Mouse (Mus musculus): Measurements from ENCODE around the gene Glmn.

The Glmn gene

DNA sequence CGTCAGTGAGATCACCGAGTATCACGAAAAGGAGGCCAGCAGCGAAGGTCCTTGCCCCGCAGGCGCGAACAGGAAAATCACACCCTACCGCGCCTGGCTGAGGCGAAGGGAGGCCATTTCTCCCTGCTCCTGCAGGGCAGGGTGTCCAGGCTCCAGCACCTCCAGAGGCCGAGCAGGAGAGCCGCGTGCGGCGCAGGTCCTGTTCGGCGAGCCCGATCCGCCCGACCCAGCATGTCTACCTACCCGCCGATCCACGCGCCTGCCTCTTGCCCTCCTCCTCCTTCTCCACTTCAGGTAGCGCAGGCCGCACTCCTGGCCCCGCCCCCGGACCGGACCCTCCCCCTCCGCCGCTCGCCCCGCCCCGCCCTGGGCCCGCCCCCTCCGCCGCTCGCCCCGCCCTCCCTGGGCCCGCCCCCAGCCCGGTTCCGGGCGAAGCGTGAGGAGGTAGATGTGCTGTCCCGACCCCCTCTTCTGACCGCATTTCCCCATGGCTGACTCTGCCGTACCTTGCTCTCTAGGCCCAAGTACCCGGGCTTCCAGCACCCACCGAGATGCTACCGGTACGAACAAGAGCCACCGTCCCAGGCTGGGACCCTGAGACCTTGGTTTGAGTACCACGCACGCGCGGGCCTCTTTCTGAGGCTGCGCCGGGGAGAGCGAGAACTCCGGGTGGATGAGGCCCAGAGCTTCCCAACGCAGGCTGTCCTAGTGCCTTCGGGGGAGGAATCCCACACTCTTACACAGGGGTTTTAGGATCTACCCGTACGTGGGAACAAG, at the start of gene Glmn, which contains the start of gene Rpap2:
Gene Glmn, minus strand, starts transcription at position 588 of the 777 bp plus-strand sequence.
Gene Rpap2, plus strand, starts transcription at position 73 of the 777 bp plus-strand sequence.
- DNase-seq (ENCODE audit: low spot score in 2 of 2), result peak; percentile 65 to 74

DNA sequence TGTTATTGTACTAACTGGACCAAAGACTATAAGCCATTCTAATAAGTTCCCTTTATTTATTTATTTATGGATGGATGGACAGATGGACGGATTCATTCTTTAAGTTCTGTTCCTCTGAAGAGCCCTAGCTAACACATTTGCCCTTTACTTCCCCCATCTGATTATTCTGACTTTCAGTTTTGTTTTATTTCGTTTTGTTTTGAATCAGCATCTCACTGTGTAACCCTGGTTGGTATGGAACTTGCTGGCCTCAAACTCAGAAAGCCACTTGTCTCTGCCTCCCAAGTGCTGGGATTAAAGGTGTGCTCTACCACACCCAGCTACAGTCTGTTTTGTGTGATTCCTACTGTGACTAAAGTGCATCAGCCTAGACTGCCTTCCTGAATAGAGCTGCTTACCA, 48.2 kb upstream of the Glmn start:
- no peak for DNase-seq (ENCODE audit: low spot score in 2 of 2)

DNA sequence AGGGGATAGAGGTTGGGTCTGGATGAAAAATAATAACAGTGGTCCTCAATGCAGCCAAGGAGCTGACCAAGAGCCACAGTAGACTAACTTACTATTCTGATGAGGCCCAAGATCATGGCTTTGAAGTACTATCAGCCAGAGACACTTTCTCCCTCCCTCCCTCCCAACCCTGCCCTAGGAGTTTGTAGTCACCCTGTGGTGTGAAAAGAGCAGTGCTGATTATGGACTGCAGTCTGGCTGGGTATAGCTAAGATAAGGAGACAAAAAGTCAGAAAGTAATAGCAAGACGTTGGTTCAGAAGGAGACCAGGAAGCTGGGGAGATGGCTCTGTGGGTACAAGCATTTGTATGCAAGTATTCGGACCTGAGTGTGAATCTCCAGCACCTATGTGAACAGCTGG, 46.9 kb upstream of the Glmn start:
- DNase-seq (ENCODE audit: low spot score in 2 of 2), result no peak

GRCm38 (mm10) chr5:107638366-107638765, 40.7 kb upstream of the Glmn start:
- DNase-seq (ENCODE audit: low spot score in 2 of 2), result no peak

- no peak for DNase-seq (ENCODE audit: low spot score in 2 of 2)
These were observed 39.4 kb upstream of the Glmn start for GRCm38 (mm10) chr5:107637106-107637505.

DNA sequence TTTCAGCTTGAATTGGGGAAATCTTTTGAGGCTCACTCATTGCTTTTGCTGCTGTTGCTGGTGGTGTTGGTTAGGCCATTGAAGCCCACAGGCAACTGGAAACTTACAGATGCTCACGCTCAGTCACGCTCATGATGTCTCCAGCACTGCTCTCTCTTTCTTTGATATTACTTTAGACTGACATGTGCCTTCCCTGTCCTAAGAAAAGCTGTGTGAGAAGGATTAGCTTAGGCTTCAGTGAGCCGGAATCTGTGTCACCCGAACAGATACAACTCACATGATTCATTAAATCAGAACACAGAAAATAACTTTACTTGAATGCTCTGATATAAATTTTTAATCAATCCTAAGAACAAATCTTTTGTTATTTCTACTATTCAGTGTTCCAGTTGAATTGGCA, 36.0 kb upstream of the Glmn start:
- DNase-seq (ENCODE audit: low spot score in 2 of 2), result no peak

- no peak for DNase-seq (ENCODE audit: low spot score in 2 of 2)
These were observed 23.6 kb upstream of the Glmn start for GRCm38 (mm10) chr5:107621327-107621726.

DNA sequence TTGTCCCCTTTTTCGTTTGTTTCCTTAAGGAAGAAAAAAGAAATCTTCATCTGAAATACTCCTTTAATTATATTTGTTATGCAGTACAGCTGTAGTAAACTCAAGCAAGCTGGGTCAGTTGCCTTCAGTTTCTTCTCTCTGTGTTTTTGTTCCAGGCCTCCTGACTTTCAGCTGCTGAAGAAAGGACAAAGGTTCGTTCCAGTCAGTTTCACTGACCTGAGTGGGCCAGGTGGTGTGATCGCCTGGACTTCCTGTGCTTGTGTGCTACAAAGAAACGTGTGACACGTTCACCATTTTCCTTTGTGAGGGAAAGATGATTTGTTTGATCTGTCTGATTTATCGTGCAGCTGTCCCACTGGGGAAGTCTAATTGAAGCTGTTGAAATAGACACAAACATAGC, 20.3 kb upstream of the Glmn start:
- no peak for DNase-seq (ENCODE audit: low spot score in 2 of 2)

GRCm38 (mm10) chr5:107611224-107611623, 13.5 kb upstream of the Glmn start:
- peak; percentile 34 to 68 for DNase-seq (ENCODE audit: low spot score in 2 of 2)

- no peak for DNase-seq (ENCODE audit: low spot score in 2 of 2)
These were observed 692 bp upstream of the Glmn start for GRCm38 (mm10) chr5:107598380-107598779.

DNA sequence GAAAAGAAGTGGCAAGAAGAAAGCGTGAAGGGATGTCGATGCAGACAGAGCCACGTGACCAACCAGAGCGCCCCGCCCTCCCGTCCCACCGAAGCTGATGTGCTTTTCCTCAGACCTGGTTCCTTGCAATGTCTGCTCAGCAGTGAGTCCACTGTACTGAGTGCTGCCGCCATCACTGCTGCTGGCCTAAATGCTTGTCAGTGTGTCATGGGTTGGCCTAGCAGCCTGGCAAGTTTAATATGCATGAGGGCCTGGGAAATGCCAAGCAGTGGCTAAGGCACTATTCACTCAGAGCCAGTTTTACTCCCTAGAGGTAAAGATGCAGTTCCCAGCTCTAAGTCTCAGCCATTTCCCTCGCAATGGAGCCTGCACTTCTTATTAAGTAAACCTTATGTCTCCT, 28.5 kb downstream of the Glmn start:
- DNase-seq (ENCODE audit: low spot score in 2 of 2), result no peak

GRCm38 (mm10) chr5:107556969-107557368, 40.7 kb downstream of the Glmn start:
- no peak for DNase-seq (ENCODE audit: low spot score in 2 of 2)

DNA sequence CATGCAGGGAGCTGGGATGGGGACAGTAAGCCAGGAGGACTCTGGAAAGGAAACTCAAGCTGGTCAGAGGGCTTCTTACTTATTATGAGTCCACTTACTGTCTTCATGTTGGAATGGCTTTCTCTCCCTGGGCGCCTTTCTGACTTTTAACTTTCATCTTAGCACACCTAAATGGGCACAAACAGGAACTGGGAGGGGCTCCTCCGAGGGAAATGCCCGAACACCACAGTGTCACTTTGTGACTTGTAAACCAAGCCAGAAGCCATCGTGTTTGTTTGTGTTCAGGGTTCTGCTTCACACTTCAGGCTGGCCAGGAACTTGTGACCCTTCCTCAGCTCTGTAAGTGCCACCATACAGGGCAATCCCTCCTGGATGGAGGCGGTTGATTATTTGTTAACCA, 43.4 kb downstream of the Glmn start:
- no peak for DNase-seq (ENCODE audit: low spot score in 2 of 2)

- DNase-seq (ENCODE audit: low spot score in 2 of 2), result no peak
These were observed 49.2 kb downstream of the Glmn start for GRCm38 (mm10) chr5:107548444-107548843.

GRCm38 (mm10) chr5:107547955-107548354, 49.7 kb downstream of the Glmn start:
- DNase-seq (ENCODE audit: low spot score in 2 of 2), result no peak

DNA sequence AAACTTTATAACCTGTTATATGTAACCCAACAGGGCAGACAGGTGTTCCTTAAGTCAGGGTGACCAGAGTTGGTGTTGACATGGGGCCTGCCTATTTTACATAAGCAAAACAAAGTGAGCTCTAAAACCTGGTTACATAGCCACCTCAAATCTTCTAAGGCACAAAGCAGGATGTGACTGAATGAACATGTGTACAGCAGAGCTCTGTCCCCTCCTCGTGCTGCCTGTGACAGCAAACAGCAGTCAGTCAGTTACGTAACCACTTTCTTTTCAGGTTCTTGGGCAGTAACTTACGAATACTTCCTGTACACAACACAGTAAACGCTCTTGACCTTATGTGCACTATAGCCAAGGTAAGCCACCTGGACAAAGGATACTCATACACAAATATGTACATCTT, 51.8 kb downstream of the Glmn start:
- no peak for DNase-seq (ENCODE audit: low spot score in 2 of 2)

DNA sequence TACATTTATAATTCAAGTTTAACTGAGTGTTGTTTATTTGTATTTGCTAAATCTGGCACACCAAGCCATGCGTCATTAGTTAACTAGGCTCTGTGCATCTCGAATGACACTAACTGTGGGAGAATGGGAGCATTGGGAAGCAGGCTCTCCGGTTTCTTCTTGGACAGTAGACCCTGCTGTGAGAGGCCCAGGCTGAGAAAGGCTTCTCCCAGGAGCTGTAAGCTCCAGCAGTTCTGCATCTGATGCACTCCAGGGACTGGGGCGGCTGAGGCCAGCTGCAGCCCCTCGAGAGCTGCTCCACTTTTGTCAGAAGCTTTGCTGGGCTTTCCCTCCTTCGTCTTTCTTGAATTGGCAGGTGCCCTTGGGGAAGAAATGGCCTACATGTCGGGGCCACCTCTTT, 56.0 kb downstream of the Glmn start:
- DNase-seq (ENCODE audit: low spot score in 2 of 2), result no peak

DNA sequence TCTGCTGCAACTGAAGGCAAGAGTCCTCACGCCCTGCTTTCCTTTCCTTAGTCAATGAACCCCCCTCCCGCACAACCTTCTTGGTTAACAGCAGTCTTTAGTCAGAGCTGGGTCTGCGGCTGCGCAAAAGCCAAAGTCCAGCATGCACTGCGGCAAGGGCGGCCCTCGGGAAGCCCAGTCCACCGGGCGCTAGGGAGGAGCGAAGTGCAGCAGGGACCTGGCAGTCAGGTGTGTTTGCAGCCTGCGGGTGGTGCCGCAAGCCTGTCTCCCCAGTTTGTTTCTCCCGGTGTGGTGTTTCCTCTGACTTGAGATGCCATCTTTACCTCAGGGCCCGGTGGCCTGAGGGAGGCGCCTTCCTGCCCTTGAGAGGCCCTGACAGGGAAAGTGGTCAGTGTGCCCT, 63.1 kb downstream of the Glmn start, which contains the start of gene 1700028K03Rik:
Gene 1700028K03Rik, plus strand, starts transcription at position 129 of the 400 bp plus-strand sequence.
- no peak for DNase-seq (ENCODE audit: low spot score in 2 of 2)

- DNase-seq (ENCODE audit: low spot score in 2 of 2), result no peak
These were observed 64.1 kb downstream of the Glmn start for GRCm38 (mm10) chr5:107533590-107533989.

- no peak for DNase-seq (ENCODE audit: low spot score in 2 of 2)
These were observed 68.8 kb downstream of the Glmn start for GRCm38 (mm10) chr5:107528856-107529255.

DNA sequence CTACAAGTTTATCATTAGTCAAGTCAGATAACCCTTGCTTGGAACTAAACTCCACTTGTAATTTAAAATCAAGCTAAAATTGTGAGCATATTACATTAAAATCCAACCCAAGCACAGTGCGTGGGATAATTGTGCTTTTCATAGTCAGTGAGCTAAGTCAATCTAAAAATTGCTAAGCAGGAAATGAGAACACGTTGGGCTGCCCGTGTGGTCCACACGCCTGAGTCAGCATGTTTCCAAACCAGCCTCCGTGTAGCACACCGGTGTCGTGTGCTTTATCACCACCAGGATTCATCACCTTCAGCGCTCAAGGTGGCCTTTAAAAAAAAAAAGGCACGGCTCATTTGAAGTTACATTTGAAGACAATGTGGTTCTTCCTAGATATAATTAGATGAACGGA, 73.4 kb downstream of the Glmn start:
- DNase-seq (ENCODE audit: low spot score in 2 of 2), result no peak

DNA sequence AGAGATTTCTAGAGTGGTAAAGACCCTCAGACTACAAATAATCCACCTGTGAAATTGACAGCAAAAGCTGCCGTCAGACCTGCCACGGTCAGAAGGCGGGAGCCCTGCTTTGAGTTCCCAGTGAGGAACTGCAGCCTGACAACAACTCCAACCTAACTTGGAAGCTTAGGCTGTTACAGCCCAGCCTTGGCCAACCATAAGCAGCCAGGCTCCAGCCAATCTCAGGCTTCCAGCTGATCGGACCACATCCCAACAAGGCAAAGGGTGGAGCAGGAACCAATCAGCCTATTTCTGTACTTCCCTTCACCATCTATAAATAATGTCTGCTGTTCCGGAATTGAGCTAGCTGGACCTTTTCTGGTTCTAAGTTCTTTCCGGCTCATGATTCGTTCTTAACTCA, 75.8 kb downstream of the Glmn start:
- peak in 1 of 2 experiments; percentile 37 for DNase-seq (ENCODE audit: low spot score in 2 of 2)

DNA sequence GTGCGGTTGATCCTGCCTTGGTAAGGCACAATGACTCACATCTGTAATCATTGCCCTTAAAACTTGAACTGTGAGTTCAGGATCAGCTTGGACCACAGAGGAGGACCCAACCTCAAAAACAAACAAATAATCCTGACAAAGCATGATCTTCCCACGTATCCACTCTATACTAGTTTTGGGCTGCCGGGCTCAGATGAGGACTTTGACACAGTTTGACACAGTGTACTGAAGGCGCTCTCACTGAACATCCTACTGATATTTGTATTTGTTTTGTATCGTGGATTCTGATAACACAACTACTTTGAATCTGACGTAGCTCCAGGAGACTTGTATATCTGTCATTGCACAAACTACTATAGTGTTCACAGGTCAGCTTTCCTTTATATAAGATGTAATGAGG, 76.3 kb downstream of the Glmn start:
- DNase-seq (ENCODE audit: low spot score in 2 of 2), result no peak

DNA sequence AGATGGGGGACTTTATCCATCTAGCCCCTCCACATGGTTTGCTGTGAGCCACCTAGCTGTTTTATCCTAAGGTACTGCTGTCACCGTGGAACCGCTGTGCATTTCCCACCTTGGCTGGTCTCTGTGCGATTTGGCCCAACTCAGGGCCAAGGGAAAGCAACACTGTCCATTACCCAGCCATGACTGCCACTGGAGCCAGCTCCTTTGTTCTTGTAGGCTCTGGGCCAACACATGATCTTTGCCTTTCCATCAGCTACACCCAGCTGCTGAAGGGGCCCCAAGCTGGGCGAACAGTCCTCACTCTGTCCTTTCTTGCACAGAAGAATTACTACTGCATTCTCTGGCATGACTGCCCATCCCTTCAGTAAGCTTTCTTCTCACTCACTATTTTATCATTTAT, 79.1 kb downstream of the Glmn start:
- DNase-seq (ENCODE audit: low spot score in 2 of 2), result no peak
